Mouse (Mus musculus): ENCODE measurements around the gene Pappa2.

The Pappa2 gene

GRCm38 (mm10) chr1:158980390-158980789, at the start of gene Pappa2:
Pappa2 (minus strand) TSS chr1:158980490.
- DNase-seq = no peak

- DNase-seq = no peak
These were observed 48.8 kb upstream of the Pappa2 start for GRCm38 (mm10) chr1:159029106-159029505.

- no peak for DNase-seq
These were observed 34.8 kb upstream of the Pappa2 start for GRCm38 (mm10) chr1:159014940-159015660.

- DNase-seq = no peak
These were observed 6.8 kb upstream of the Pappa2 start for GRCm38 (mm10) chr1:158987042-158987441.

- DNase-seq = no peak
These were observed 17.9 kb downstream of the Pappa2 start for GRCm38 (mm10) chr1:158962340-158962739.

- DNase-seq = no peak
These were observed 19.3 kb downstream of the Pappa2 start for GRCm38 (mm10) chr1:158960984-158961383.

- DNase-seq = no peak
These were observed 19.7 kb downstream of the Pappa2 start for GRCm38 (mm10) chr1:158960549-158960948.

GRCm38 (mm10) chr1:158956361-158956760, 23.9 kb downstream of the Pappa2 start:
- no peak for DNase-seq

GRCm38 (mm10) chr1:158954785-158955184, 25.5 kb downstream of the Pappa2 start:
- DNase-seq = no peak

- DNase-seq = no peak
These were observed 26.6 kb downstream of the Pappa2 start for GRCm38 (mm10) chr1:158953479-158954207.

GRCm38 (mm10) chr1:158949041-158949440, 31.2 kb downstream of the Pappa2 start:
- no peak for DNase-seq

- no peak for DNase-seq
These were observed 32.1 kb downstream of the Pappa2 start for GRCm38 (mm10) chr1:158947981-158948735.

GRCm38 (mm10) chr1:158944936-158945335, 35.4 kb downstream of the Pappa2 start:
- no peak for DNase-seq

- no peak for DNase-seq
These were observed 37.4 kb downstream of the Pappa2 start for GRCm38 (mm10) chr1:158942864-158943263.

- DNase-seq = no peak
These were observed 39.3 kb downstream of the Pappa2 start for GRCm38 (mm10) chr1:158940966-158941365.

- DNase-seq = no peak
These were observed 45.8 kb downstream of the Pappa2 start for GRCm38 (mm10) chr1:158934447-158934846.

- no peak for DNase-seq
These were observed 49.0 kb downstream of the Pappa2 start for GRCm38 (mm10) chr1:158931202-158931827.

GRCm38 (mm10) chr1:158929369-158929768, 50.9 kb downstream of the Pappa2 start:
- DNase-seq = no peak

- no peak for DNase-seq
These were observed 59.8 kb downstream of the Pappa2 start for GRCm38 (mm10) chr1:158920451-158920850.

- DNase-seq = no peak
These were observed 61.4 kb downstream of the Pappa2 start for GRCm38 (mm10) chr1:158918890-158919289.

GRCm38 (mm10) chr1:158917067-158917466, 63.2 kb downstream of the Pappa2 start:
- DNase-seq = no peak

GRCm38 (mm10) chr1:158915592-158915991, 64.7 kb downstream of the Pappa2 start:
- no peak for DNase-seq

GRCm38 (mm10) chr1:158910661-158911060, 69.6 kb downstream of the Pappa2 start:
- no peak for DNase-seq
